Mouse (Mus musculus): Measurements from ENCODE around the gene Enho.

GRCm38 (mm10) chr4:41673186-41673585 lies 33.1 kb upstream of the Enho start:
- TF ChIP-seq EP300 (IDR thresholded peaks at IDR 0.05) (no peak), CTCF (IDR thresholded peaks at IDR 0.05) (no peak)

Measured in lung, postnatal 0 days (tissue).